Mouse (Mus musculus): ENCODE data around the gene Tmcc2. TPM values are rescaled to one million over a fixed set of nuclear protein-coding genes. Genes with fewer than 3 reads are reported as not detected.

Gene Tmcc2
- total RNA-seq (2015; ENCODE audit: low replicate concordance) = 212 and 231 TPM in 2 replicates
- 244 and 297 TPM in 2 replicates for total RNA-seq (2017; ENCODE audit: low replicate concordance)

GRCm38 (mm10) chr1:132390691-132391579 lies at the start of gene Tmcc2:
Gene Tmcc2 (minus strand): TSS chr1:132391281.
- peak; percentile 16 for ATAC-seq (replicated peaks; ENCODE audit: low FRiP score, poor library complexity, severe bottlenecking)

GRCm38 (mm10) chr1:132437389-132437788 lies 46.3 kb upstream of the Tmcc2 start:
- no peak for ATAC-seq (replicated peaks; ENCODE audit: low FRiP score, poor library complexity, severe bottlenecking)

DNA sequence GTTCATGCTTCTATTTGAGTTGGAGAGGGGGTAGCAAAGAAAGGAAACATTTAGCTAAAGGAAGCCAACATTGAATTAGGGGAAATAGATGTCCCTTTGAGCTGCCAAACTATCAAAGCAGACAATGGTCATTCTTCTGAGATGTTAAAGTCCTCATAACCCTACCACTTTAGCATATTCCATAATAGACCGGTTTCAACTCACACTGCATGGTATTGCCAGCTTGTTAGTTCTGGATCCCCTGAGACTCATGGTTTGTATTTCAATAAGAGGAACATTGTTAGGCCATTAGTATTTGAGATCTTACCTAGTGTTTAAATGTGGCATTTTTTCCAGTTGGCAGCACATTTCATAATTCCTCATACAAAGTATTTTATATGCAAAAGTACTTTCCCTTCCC lies 45.9 kb upstream of the Tmcc2 start:
- ATAC-seq (replicated peaks; ENCODE audit: low FRiP score, poor library complexity, severe bottlenecking) = no peak

GRCm38 (mm10) chr1:132436320-132436958 lies 45.4 kb upstream of the Tmcc2 start:
- no peak for ATAC-seq (replicated peaks; ENCODE audit: low FRiP score, poor library complexity, severe bottlenecking)

DNA sequence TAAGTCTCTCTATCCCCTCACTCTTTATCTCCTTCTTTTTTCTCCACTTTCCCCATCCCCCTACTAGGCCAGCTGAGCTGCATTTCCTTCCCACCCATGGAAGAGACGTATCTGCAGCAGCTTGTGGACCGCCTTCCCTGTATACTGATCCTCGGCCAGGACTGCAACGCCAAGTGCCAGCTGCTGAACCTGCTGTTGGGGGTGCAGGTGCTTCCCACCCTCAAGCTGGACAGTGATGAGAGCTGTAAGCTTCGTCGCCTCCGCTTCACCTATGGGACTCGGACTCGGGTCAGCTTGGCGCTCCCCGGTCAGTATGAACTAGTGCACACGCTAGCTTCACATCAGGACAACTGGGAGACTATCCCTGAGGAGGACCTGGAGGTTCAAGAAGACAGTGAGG lies 43.0 kb upstream of the Tmcc2 start:
- ATAC-seq (replicated peaks; ENCODE audit: low FRiP score, poor library complexity, severe bottlenecking) = no peak

DNA sequence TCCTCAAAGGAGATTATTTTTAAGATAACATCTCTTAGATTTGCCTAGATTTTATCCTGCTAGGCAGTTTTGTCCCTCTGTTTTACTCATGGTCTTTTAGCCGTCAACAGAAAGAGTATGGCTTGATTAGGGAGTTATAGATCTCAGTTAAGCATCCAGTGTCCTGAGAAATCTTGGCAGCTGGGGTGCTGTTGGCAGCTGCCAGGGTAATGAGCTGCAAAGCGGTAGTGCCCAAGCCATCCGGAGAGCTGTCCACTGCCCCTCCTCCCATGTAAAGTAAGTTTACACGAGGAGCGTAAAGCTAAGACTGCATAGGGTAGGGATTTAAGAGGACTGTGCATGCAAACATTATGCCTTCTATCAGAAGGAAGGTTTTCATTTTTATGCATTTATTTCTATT lies 42.3 kb upstream of the Tmcc2 start:
- no peak for ATAC-seq (replicated peaks; ENCODE audit: low FRiP score, poor library complexity, severe bottlenecking)

DNA sequence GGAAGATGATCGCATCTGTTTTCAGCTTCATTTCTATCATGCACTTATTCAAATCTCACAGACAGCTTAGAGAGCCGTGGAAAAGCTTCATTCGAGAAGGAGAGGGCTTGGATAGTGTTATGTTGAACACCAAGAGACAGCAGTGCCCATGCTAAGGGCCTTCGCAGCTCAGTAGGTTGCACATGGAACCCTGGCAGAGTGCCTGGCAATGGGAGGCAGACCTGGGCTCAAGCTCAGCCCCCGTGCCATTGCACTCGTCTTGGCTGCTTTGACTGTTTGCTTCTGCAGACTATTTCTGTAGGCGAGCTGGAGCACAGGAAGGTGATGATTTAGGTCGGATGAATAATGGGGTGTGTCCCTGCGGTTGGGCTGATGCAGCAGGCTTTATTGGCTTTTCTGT lies 40.6 kb upstream of the Tmcc2 start:
- no peak for ATAC-seq (replicated peaks; ENCODE audit: low FRiP score, poor library complexity, severe bottlenecking)

GRCm38 (mm10) chr1:132430818-132431217 lies 39.7 kb upstream of the Tmcc2 start:
- no peak for ATAC-seq (replicated peaks; ENCODE audit: low FRiP score, poor library complexity, severe bottlenecking)

GRCm38 (mm10) chr1:132425600-132425999 lies 34.5 kb upstream of the Tmcc2 start:
- no peak for ATAC-seq (replicated peaks; ENCODE audit: low FRiP score, poor library complexity, severe bottlenecking)

DNA sequence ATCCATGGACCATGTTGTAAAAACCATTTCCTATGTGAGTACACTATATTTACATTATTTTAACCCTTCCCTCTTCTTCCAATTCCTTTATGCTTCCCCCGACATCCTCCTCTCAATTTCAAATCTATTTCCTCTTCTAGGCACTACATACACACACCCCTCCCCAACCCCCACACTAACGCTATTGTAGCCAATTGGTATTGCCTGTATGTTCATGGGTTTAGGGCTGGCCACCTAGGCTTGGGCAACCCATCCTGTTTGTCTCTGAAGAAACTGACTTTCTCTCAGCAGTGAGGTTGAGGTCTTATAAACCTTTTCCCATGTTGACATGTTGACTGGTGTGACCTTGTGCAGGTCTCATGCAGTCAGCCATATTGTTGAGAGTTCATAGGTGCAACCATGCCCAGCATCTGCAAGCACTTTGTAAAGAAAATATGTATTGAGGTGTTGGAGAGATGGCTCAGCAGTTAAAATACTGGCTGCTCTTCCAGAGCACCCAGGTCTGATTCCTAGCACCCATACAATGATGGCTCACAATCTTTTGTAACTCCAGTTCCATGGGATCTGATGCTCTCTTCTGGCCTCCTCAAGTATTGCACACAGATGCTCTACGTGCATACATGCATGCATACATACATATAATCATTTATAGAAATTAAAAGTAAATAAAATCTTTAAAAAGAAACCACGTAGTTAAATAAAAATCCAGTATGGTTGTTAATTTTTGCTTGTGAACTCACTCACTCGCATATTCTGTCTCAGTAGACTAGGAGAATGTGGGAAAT lies 32.0 kb upstream of the Tmcc2 start:
- ATAC-seq (replicated peaks; ENCODE audit: low FRiP score, poor library complexity, severe bottlenecking) = no peak

- ATAC-seq (replicated peaks; ENCODE audit: low FRiP score, poor library complexity, severe bottlenecking) = no peak
Observed at GRCm38 (mm10) chr1:132420662-132421061, 29.6 kb upstream of the Tmcc2 start.

DNA sequence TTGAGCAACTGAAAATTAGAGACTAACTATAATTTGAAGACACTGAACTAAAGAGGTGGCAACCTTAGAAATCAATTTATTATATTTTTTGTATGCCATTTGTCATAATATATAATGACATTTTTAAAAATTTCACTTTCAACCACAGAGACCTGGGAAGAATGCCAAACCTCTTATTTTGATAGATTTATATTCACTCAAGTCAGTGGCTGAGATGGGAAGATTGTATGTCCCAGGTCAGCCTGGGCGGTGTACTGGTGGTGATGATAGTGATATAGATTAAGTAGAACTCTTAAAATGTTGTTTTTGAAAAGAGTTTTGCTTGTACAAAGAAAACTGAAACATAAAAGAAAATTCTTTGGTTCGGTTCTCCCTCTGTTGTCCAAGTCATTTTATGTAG lies 29.1 kb upstream of the Tmcc2 start:
- no peak for ATAC-seq (replicated peaks; ENCODE audit: low FRiP score, poor library complexity, severe bottlenecking)

GRCm38 (mm10) chr1:132417319-132418251 lies 26.5 kb upstream of the Tmcc2 start, which contains the start of gene Dstyk:
Gene Dstyk (plus strand): TSS chr1:132417555.
- peak; percentile 90 for ATAC-seq (replicated peaks; ENCODE audit: low FRiP score, poor library complexity, severe bottlenecking)

DNA sequence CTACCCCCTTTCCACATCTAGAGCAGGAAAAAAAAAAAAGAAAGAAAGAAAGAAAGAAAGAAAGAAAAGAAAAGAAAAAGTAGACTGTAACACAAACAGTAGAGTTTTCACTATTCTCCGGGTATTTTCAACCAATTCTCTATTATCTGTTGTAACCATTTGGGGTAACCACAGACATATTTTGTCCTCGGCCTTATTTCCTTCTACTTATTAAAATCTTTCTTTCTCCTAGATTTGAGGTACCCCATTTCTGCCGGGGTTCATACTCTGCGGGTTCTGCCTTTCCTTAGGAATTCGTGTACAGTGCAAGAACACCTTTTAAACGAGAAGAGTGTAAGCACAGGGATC lies 25.8 kb upstream of the Tmcc2 start:
- no peak for ATAC-seq (replicated peaks; ENCODE audit: low FRiP score, poor library complexity, severe bottlenecking)

- peak; percentile 37 for ATAC-seq (replicated peaks; ENCODE audit: low FRiP score, poor library complexity, severe bottlenecking)
Observed at GRCm38 (mm10) chr1:132416244-132416942, 25.3 kb upstream of the Tmcc2 start.

- peak; percentile 88 for ATAC-seq (replicated peaks; ENCODE audit: low FRiP score, poor library complexity, severe bottlenecking)
Observed at GRCm38 (mm10) chr1:132410657-132411056, 19.6 kb upstream of the Tmcc2 start.

- ATAC-seq (replicated peaks; ENCODE audit: low FRiP score, poor library complexity, severe bottlenecking) = no peak
Observed at GRCm38 (mm10) chr1:132401843-132402242, 10.8 kb upstream of the Tmcc2 start.

GRCm38 (mm10) chr1:132400538-132400937 lies 9.5 kb upstream of the Tmcc2 start:
- peak; percentile 97 for ATAC-seq (replicated peaks; ENCODE audit: low FRiP score, poor library complexity, severe bottlenecking)

DNA sequence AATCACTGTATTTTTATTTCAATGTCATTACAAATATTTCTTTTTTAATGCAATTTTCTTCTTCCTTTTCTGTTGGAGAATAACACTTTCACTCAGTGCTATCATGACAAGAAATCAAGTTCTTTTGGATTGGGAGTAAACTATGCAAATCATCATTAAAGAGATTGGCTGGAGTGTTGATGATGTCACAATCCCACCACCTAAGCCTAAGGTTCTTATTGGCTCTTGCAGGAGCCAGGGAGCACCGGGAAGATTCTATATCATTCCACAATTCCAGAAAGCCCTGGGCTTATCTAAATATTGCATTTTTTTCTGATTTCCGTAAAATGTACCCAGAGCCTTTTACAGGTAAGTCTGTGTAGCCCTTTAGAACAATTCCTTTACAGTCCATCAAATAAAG lies 5.6 kb upstream of the Tmcc2 start:
- no peak for ATAC-seq (replicated peaks; ENCODE audit: low FRiP score, poor library complexity, severe bottlenecking)
